Mouse (Mus musculus) cortical plate, adult 2 months (tissue): ENCODE measurements around the gene 1700029I15Rik.

ENCODE experiments used
- CTCF ChIP-seq: fragments of 200-500 bp; IDR thresholded peaks from 2 replicates; pipeline ENCODE4 v1.5.1; 2011; ENCODE audit warnings: mild to moderate bottlenecking, control low read depth, low read length; ENCODE audit not compliant: insufficient read depth; ENCODE audit errors: extremely low read depth
- POLR2A ChIP-seq: fragments of 200-500 bp; IDR thresholded peaks from 2 replicates; pipeline ENCODE4 v1.6.1; 2011; ENCODE audit warnings: mild to moderate bottlenecking, low read length, control low read depth; ENCODE audit not compliant: insufficient read depth; ENCODE audit errors: extremely low read depth

GRCm38 (mm10) chr2:92424462-92425308 is 42.3 kb downstream of the 1700029I15Rik start:
- 0 out of 2 replicates have a peak, but pooled peaks have one; percentile 1 for TF ChIP-seq POLR2A
- no peak for TF ChIP-seq CTCF
